Mouse (Mus musculus): ENCODE measurements around the gene Myom3.

- no peak for TF ChIP-seq POLR2A (IDR thresholded peaks at IDR 0.05; ENCODE audit: control insufficient read depth in 1 of 2, insufficient read depth in 1 of 2, low read depth in 1 of 2, low read length in 2 of 2, poor library complexity in 1 of 2)
- TF ChIP-seq GATA1 (IDR thresholded peaks at IDR 0.05; ENCODE audit: low read depth, low read length): no peak
- TF ChIP-seq MXI1 (IDR thresholded peaks at IDR 0.05; ENCODE audit: low read depth, low read length): no peak
Observed at GRCm38 (mm10) chr4:135787271-135787670, 27.8 kb downstream of the Myom3 start.
